Comparison of ENCODE assay signal across 15 mouse cellular contexts in the genomic region with DNA sequence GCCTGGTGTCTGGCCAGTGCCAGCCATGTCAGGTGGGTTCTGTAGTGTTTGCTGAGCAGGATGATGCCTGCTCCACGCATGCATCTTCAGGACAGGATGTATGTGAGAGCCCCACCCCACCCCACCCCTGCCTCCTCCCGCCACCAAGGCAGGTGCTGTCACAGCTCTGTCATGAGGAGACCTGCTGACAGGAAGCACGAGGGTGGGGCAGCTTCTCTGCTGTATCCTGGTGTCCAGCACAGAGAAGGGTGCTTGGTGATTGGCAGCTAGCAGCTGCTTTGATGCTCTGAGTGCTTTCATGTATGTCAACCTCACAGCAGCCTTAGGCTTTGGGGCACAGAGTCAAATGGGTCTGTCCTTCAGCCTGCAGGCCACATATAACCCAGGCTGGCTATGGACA. TPM values are rescaled to one million over a fixed set of nuclear protein-coding genes. Genes with fewer than 3 reads are reported as not detected.
DNase-seq lines count a peak whose midpoint lies in the region; ATAC-seq and TF ChIP-seq lines count a peak whose summit lies in the region.
"Had no signal": no experiment of that assay in that cellular context is flagged by ENCODE, and none has a peak within 500 bp of the region (broad histone marks: within the 10 kb centered on the region; RNA-seq: fewer than 3 reads in every experiment).

No protein-coding gene starts in this region.

- H3K4me3 ChIP-seq in lung, postnatal 0 days (ENCODE audit: low read depth, low read length): no peak overlapping the region
- H3K4me3 ChIP-seq in CH12.LX (replicated peaks in 1 of 3; ENCODE audit: low read depth in 2 of 3, low read length in 2 of 3, poor library complexity in 1 of 3): no peak overlapping the region
- H3K4me3 ChIP-seq: neural tube, embryonic 12.5 days had no signal

- peak; percentile 12 for DNase-seq in lung, postnatal 14 days
- no peak for DNase-seq in lung, postnatal 0 days (ENCODE audit: low spot score)
- peak; percentile 18 for DNase-seq in CH12.LX (ENCODE audit: extremely low read depth)
- DNase-seq in natural killer cell, adult 2 months (ENCODE audit: low spot score in 2 of 2): peak; percentile 65 to 85
- peak; percentile 66 for DNase-seq in thymus, postnatal 25 days
- no peak for DNase-seq in adrenal gland, postnatal 10 days
- DNase-seq in heart, postnatal 4 days: no peak
- DNase-seq: cerebellum, adult 11 months; heart, adult 18-20 months; heart, postnatal 36 days; kidney, adult 18-20 months had no signal

- H3K9me3 ChIP-seq in lung, postnatal 0 days (ENCODE audit: low read length): no peaks in the 10 kb centered on the region
- H3K9me3 ChIP-seq in CH12.LX (replicated peaks; ENCODE audit: low read length): peaks cover 5% of the 10 kb centered on the region
- H3K9me3 ChIP-seq: neural tube, embryonic 12.5 days had no signal

- dilution Hi-C loops in CH12.LX (cut with MboI; ENCODE audit: extremely low pct_ligation_motif_present, extremely low pct_unique_long_range_greater_than_20kb, low sequenced_read_pairs): no loop called here

- in situ Hi-C loops in CH12.LX (cut with MboI; ENCODE audit: low pct_ligation_motif_present, low pct_unique_long_range_greater_than_20kb, low sequenced_read_pairs): no loop called here

- no peak overlapping the region for H3K4me2 ChIP-seq in lung, postnatal 0 days (replicated peaks; ENCODE audit: low read depth, low read length)
- H3K4me2 ChIP-seq in CH12.LX (ENCODE audit: insufficient read depth, low read depth, poor library complexity, severe bottlenecking): no peak overlapping the region
- H3K4me2 ChIP-seq: neural tube, embryonic 12.5 days had no signal

- no peaks in the 10 kb centered on the region for H3K4me1 ChIP-seq in lung, postnatal 0 days (ENCODE audit: insufficient read depth, low read depth, low read length)
- peaks cover 0 to 8% of the 10 kb centered on the region in 2 experiments; a peak in 1 of 4 replicates for H3K4me1 ChIP-seq in CH12.LX (ENCODE audit: control insufficient read depth in 1 of 2, insufficient read depth in 2 of 2)

- H3K27me3 ChIP-seq in lung, postnatal 0 days (replicated peaks; ENCODE audit: insufficient read depth, low read length): no peaks in the 10 kb centered on the region
- H3K27me3 ChIP-seq in CH12.LX (replicated peaks): no peaks in the 10 kb centered on the region
- H3K27me3 ChIP-seq: neural tube, embryonic 12.5 days had no signal

- TF ChIP-seq RAD21 in CH12.LX (IDR thresholded peaks at IDR 0.05; ENCODE audit: low read depth, low read length): no peak

- no peak overlapping the region for H3K27ac ChIP-seq in lung, postnatal 0 days (ENCODE audit: low read length)
- H3K27ac ChIP-seq in CH12.LX (ENCODE audit: insufficient read depth, low read depth): no peak overlapping the region
- H3K27ac ChIP-seq: liver, embryonic 14.5 days; neural tube, embryonic 12.5 days had no signal

- ATAC-seq in lung, postnatal 0 days: no peak

- 74% methylated on average over 3 of the region's 3 CpGs for WGBS in lung, postnatal 0 days

- H3K79me2 ChIP-seq in CH12.LX (replicated peaks; ENCODE audit: control insufficient read depth, extremely low read depth, insufficient read depth, poor library complexity, severe bottlenecking): no peaks in the 10 kb centered on the region

- no peak for TF ChIP-seq POLR2A in CH12.LX (IDR thresholded peaks at IDR 0.05; ENCODE audit: low read depth, low read length)

- no peaks in the 10 kb centered on the region for H3K36me3 ChIP-seq in lung, postnatal 0 days (ENCODE audit: insufficient read depth, low read length)
- peaks cover 20 to 78% of the 10 kb centered on the region in 2 experiments for H3K36me3 ChIP-seq in CH12.LX (replicated peaks in 1 of 2; ENCODE audit: control insufficient read depth in 1 of 2, insufficient read depth in 1 of 2, low read length in 1 of 2)

- no peak for TF ChIP-seq CTCF in lung, postnatal 0 days (IDR thresholded peaks at IDR 0.05)
- no peak for TF ChIP-seq CTCF in CH12.LX (conservative IDR thresholded peaks at IDR 0.05 in 1 of 2, IDR thresholded peaks at IDR 0.05 in 1 of 2; ENCODE audit: low read depth in 2 of 2, low read length in 2 of 2)

- no peak overlapping the region for H3K9ac ChIP-seq in lung, postnatal 0 days (replicated peaks; ENCODE audit: low read depth)
- H3K9ac ChIP-seq in CH12.LX (ENCODE audit: insufficient read depth, low read depth): no peak overlapping the region
- H3K9ac ChIP-seq: liver, embryonic 14.5 days; neural tube, embryonic 12.5 days had no signal

- TF ChIP-seq EP300 in lung, postnatal 0 days (IDR thresholded peaks at IDR 0.05): no peak
- no peak for TF ChIP-seq EP300 in CH12.LX (IDR thresholded peaks at IDR 0.05; ENCODE audit: low read length)

TF ChIP-seq in CH12.LX, 34 proteins besides CTCF, POLR2A, EP300 and RAD21:
- no peak for TF ChIP-seq MAFK (IDR thresholded peaks at IDR 0.05; ENCODE audit: insufficient replicate concordance, low read length)
- TF ChIP-seq SMC3 (IDR thresholded peaks at IDR 0.05; ENCODE audit: low read depth, low read length): no peak

RNA-seq across cellular contexts. Expression of gene Smg9, which starts 14.2 kb away (rescaled TPM):
- polyA plus RNA-seq in lung, postnatal 0 days (2015; fragmentation: Nextera tagmentation; extraction: Ambion mirVana): 15.2 and 16.4 TPM in 2 replicates
- 19.1 and 20.5 TPM in 2 replicates for total RNA-seq in CH12.LX (2012; rRNA removed)
- 16.9 and 19.9 TPM in 2 replicates for total RNA-seq in CH12.LX (2014; rRNA removed)
- 24.6 and 26.8 TPM in 2 replicates for polyA plus RNA-seq in CH12.LX (2012; ENCODE audit: insufficient read length, low read depth)
- 10 to 100 TPM; 19.5 to 24.1 TPM for total RNA-seq in adrenal gland, postnatal 10 days (2021)
- total RNA-seq in heart, postnatal 4 days (2021): 10 to 100 TPM; 15.0 to 15.5 TPM

RNA-seq across cellular contexts. Expression of gene Irgc1, which starts 38.5 kb away (rescaled TPM):
- polyA plus RNA-seq in lung, postnatal 0 days (2015; fragmentation: Nextera tagmentation; extraction: Ambion mirVana): 0.24 and 0.29 TPM in 2 replicates
- total RNA-seq in CH12.LX (2012; rRNA removed) (not detected in 2 replicates), CH12.LX (2014; rRNA removed) (not detected in 2 replicates)
- not detected in 2 replicates for polyA plus RNA-seq in CH12.LX (2012; ENCODE audit: insufficient read length, low read depth)
- under 1 TPM in 1 of 2 experiments, not detected in 1; 0.27 TPM for total RNA-seq in adrenal gland, postnatal 10 days (2021)
- not detected for total RNA-seq in heart, postnatal 4 days (2021)
- total RNA-seq: heart, adult 18-20 months; heart, postnatal 36 days; layer of hippocampus, adult 18-20 months; megakaryocyte-erythroid progenitor cell, adult 5-6 weeks had no signal
- polyA plus RNA-seq: liver, embryonic 14.5 days; neural tube, embryonic 12.5 days had no signal

RNA-seq across cellular contexts. Expression of gene Kcnn4, which starts 43.6 kb away (rescaled TPM):
- polyA plus RNA-seq in lung, postnatal 0 days (2015; fragmentation: Nextera tagmentation; extraction: Ambion mirVana): 2.0 and 2.6 TPM in 2 replicates
- total RNA-seq in CH12.LX (2012; rRNA removed) (7.6 and 10.5 TPM in 2 replicates), CH12.LX (2014; rRNA removed) (12.9 and 14.3 TPM in 2 replicates)
- polyA plus RNA-seq in CH12.LX (2012; ENCODE audit: insufficient read length, low read depth): 8.2 and 10.6 TPM in 2 replicates
- total RNA-seq in adrenal gland, postnatal 10 days (2021): 1 to 10 TPM; 4.2 to 5.4 TPM
- 1 to 10 TPM; 1.0 TPM for total RNA-seq in heart, postnatal 4 days (2021)

RNA-seq across cellular contexts. Expression of gene Plaur, which starts 48.7 kb away (rescaled TPM):
- 65.8 and 72.0 TPM in 2 replicates for polyA plus RNA-seq in lung, postnatal 0 days (2015; fragmentation: Nextera tagmentation; extraction: Ambion mirVana)
- 0.13 and 0.29 TPM in 2 replicates for total RNA-seq in CH12.LX (2012; rRNA removed)
- 0.69 and 0.72 TPM in 2 replicates for total RNA-seq in CH12.LX (2014; rRNA removed)
- 0.26 and 0.57 TPM in 2 replicates for polyA plus RNA-seq in CH12.LX (2012; ENCODE audit: insufficient read length, low read depth)
- 1 to 10 TPM; 6.7 to 9.4 TPM for total RNA-seq in adrenal gland, postnatal 10 days (2021)
- 10 to 100 TPM in 1 of 2 experiments, 1 to 10 TPM in 1; 6.4 to 10.4 TPM for total RNA-seq in heart, postnatal 4 days (2021)

Comparison
In these comparisons a context has a peak if more than half of its experiments do, and no peak if none do; other contexts are left out.
1. DNase-seq: peak in lung, postnatal 14 days (single experiment), CH12.LX (single experiment), natural killer cell, adult 2 months (2 of 2) and thymus, postnatal 25 days (single experiment); none in lung, postnatal 0 days (single experiment), adrenal gland, postnatal 10 days (single experiment) and heart, postnatal 4 days (single experiment).